Mouse (Mus musculus) cerebellum, adult 9-10 months (tissue): Measurements from ENCODE around the gene Pmpca.
"Not testable (repeated sequence)": the region's sequence is repeated elsewhere in the genome, so short reads cannot be mapped to it uniquely, and the experiment has no call there.

Source experiments
- DNase-seq: peaks from one replicate; pipeline ENCODE4 v3.0.0; 2022

The Pmpca gene

DNA sequence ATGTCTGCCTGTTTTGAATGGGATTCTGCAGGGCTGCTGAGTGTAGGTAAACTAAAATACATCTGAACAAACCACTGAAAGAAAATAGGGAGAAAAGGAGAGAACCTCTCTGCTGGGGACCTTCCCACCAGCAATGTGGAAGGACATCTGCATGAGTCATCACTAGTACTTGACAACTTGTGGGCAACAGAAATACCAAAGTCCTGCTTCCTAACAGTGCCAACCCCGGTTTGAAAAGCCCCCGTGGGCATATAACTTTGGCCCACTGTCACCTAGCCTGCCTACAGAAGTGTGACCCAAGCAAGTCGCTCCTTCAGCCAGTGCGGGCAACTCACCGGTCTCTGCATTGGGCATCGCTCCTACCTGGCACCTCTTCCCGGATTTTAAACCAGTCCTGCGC, 16.7 kb upstream of the Pmpca start:
- DNase-seq: no peak

DNA sequence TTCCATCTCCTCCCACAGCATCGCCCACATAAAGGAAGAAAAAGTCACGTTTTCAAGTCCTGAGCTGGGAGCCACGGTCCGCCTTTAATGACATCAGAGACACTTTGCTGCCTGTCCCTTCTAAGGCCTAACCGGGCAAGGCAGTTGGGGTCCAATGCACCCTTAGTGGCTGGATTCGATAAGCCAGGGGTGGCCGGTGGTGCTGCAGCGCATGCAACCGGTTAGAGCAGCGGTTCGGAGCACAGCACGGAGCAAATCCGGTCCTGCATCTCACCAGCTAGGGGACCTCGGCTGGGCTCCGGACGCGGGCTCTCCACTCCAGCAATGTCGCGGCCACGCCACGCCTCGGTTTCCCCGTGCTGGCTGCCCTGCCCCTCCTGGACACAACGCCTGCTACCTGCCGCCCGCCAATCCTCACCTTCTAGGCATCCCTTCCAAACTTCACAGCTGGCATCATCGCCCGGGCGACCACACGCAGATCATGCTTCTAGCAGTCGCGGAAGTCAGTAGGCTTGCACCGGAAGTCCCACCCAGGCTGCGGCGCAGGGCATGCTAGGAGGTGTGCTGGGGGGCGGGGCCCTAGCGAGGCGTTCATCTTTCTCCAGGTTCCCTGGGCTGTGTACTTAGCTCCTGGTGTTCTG, 8.9 kb upstream of the Pmpca start, which contains the start of gene Snapc4:
TSS of gene Snapc4 (minus strand) at position 523 of the 641 bp plus-strand sequence.
- DNase-seq: peak; percentile 78

- DNase-seq: not testable (repeated sequence)
These were observed 8.3 kb upstream of the Pmpca start for GRCm38 (mm10) chr2:26380871-26381270.

- DNase-seq: no peak
These were observed 1.4 kb upstream of the Pmpca start for GRCm38 (mm10) chr2:26387713-26388112.

DNA sequence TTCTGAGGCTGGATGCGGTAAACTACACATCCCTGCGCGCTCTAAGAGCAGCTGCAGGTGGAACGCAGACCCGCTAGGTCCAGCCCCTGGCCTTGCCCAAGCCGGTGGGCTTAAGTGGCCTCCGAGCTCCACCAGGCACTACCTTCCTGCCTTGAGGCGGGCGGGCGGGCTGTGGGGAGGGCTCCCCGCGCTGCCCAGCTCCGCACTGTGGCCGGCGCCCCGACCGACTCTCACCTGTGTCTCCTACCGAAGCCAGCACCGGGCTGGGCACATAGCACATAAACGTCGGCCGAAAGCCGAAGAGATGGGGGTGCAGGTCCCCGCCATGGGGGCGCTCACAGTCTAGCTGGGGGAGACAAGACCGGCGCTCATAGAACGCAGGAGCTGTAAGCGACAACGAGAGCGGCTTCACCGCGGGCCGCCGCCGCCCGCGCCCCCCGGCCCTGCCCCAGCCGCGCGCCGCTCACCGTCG, 421 bp upstream of the Pmpca start:
- no peak for DNase-seq

DNA sequence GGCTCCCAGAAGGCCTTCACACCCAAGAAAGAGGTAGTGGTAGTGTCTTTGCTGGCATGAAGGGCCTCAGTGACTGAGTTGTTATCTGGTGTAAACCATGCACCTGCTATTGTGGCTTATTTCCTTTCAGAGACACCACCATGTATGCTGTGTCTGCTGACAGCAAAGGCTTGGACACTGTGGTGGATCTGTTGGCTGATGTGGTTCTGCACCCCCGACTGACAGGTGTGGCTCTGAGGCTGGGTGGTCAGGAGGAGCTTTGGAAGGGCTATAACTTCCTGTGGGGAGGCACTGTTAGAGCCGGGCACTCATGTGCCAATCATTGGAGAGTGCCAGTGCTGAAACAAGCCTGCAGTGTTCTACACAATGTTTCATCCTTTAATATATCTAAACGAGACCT, 1.8 kb downstream of the Pmpca start:
- no peak for DNase-seq

DNA sequence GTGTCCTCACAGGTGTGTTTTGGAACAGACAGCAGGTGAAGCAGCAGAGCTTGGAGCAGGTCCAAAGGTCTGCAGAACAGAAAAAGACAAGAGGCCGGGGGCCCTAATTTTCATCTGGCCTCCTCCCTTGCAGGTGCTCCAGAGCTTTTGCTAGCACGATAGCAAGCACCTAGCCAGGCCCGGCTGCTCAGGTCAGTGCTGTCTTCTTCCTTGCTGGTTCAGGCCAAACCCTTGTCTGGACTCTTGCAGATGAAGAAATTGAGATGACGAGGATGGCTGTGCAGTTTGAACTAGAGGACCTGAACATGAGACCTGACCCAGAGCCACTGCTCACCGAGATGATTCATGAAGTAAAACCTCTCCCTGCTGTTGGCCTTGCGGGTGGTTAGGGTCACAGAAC, 2.5 kb downstream of the Pmpca start:
- no peak for DNase-seq

DNA sequence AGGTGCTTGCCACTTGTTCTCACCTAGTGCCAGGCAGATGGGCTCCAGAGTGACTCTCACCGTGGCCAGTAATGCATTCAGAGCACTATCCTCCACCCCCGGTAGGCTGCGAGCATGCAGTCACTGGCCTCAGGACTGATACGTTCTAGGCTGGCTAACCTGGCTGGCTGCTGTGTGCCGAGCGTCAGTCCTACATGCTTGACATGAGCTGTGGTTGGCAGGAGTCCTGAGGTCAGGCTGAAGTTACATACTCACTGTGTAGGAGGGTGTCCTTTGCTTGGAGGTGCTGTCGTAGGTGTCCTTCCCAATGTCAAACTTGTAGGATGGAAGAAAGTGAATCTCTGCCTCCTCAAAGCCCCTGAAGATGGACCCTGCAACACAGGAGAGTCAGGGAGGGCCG, 9.8 kb downstream of the Pmpca start:
- DNase-seq: no peak

- DNase-seq: no peak
These were observed 10.5 kb downstream of the Pmpca start for GRCm38 (mm10) chr2:26399647-26400046.

DNA sequence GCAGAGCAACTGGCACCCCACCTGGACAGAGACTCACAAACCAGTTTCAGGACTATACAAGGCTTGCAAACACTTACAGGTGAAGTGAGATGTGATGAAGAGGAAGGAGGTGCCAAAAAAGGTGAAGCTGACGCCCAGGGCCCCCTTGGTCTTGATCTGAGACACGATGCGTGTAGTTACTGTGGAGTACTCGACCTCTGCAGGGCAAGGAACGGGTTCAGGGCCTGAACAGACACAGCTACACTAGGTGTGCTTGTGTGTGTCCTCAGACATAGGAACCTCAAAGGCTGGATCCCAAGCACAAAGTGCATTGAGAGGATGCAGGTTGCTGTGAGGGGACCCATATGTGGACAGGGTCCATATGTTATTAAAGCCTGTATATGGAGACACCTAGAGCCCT, 11.2 kb downstream of the Pmpca start:
- DNase-seq: no peak

GRCm38 (mm10) chr2:26401023-26401422, 11.9 kb downstream of the Pmpca start:
- DNase-seq: no peak

DNA sequence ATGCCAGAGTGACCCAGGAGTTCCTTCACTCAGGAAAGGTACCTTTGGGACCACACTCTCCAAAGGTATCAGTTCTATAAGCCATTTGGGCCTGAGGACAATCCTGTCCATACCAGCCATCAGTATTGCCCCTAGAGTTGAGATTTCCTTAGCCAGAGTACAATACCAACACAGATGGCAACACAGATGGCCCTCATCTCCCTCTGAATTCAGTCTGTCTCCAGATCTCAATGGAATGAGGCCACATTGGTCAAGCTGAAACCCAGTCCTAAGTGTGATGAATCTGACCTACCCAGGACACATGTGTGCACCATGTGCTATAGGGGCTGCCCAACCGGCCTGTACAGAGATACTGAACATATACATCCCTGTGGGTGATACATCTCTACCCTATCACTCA, 13.1 kb downstream of the Pmpca start:
- peak; percentile 74 for DNase-seq

- DNase-seq: no peak
These were observed 14.2 kb downstream of the Pmpca start for GRCm38 (mm10) chr2:26403306-26403705.

DNA sequence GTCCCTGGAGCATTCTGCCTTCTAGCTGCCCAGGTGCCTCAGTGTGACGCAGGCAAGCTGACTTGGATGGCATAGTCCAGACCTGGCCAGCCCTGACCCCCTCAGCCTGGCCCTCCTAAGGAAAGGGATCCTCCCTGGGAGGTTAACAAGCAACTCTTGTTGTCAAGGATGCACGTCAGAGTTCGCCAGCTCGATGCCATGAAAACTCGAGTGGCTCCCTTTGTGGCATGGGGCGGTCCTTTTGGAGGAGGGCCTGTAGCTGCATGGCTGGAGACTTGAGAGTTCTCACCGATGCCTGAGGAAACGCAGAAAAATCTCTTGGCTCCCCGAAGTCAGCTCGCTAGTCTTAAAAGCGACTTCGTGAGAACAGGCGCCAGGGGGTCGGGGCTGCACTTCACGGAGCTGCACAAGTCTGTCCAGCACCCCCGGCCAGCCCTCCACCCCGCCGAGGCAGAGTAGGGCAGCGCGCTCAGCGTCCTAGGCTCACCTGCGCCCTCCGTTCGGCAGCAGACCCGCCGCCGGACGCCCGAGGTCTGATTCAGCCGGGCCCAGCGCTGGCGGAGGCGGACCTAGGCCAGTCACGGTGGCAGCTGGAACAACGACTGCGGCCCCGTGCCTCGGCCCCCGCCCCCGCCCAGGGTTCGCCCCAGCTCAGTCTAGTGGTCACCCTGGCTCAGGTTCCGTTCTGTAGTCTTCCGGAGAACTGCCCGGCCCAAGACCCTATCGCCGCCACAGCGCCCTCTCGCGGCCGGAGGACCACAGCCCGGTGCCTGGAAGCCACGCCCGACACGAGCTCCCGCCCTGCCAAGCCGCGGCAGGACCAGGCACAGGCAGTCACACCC, 19.6 kb downstream of the Pmpca start, which contains the start of gene Inpp5e:
TSS of gene Inpp5e (minus strand) at position 689 of the 842 bp plus-strand sequence.
- DNase-seq: peak; percentile 96

DNA sequence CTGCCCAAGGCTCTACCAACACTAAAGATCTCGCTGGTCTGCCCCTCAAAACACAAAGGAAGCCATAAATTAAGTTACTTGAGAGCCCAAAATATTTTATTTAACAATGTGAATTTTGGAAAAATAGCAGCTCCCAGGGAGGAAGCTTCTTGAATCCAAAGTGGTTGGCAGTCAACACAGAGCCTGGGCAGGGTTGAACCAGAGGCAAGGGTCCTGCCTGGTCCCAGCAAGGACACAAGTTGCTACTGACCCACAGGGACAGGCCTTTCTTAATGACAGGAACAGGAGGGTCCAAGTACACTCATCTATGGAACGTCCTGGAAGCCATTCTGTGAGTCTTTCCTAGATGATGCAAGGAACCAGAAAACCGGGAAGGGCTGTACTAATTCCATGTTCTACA, 20.2 kb downstream of the Pmpca start:
- DNase-seq: no peak

- DNase-seq: peak; percentile 65
These were observed 21.0 kb downstream of the Pmpca start for GRCm38 (mm10) chr2:26410091-26410490.

- peak; percentile 55 for DNase-seq
These were observed 21.8 kb downstream of the Pmpca start for GRCm38 (mm10) chr2:26410931-26411411.

GRCm38 (mm10) chr2:26417066-26417465, 27.9 kb downstream of the Pmpca start:
- DNase-seq: no peak

DNA sequence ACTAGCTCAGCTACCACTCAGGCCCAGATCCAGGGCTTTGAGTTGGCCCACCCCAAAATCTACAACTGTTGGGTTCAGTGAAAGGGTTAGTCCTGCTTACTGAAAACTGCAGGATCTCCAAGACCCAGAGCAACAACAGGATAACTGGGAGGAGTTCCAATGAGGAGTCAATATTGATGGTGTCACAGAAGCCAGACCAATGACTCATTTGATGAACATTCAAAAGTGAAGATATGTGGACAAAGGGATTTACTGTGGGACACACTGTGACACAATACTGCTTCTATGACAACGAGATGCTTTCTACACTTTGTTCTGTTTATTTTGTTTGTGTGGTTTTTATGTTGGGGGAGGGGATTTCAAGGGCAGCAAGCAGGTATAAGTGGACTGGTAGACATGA, 29.0 kb downstream of the Pmpca start:
- no peak for DNase-seq

DNA sequence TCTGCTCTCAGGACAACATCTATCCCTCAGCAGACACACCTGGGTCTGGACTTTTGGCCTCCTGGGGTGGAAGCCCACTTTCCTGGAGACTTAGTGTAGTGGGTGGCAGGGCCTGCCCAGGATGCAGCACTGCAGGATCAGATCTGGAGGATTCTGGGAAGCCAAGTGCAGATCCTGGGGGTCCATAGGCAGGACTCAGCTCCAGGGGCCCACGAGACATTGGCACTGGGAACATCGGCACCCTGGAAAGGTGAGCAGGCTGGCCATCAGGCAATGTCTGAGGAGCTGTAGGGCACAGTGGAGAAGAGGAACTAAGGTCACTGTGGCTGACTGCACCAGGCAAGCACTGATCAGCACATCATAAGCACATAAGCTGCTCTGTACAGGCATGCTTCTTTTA, 32.8 kb downstream of the Pmpca start:
- no peak for DNase-seq

GRCm38 (mm10) chr2:26423086-26423485, 33.9 kb downstream of the Pmpca start:
- DNase-seq: no peak

- DNase-seq: no peak
These were observed 35.4 kb downstream of the Pmpca start for GRCm38 (mm10) chr2:26424541-26424940.

DNA sequence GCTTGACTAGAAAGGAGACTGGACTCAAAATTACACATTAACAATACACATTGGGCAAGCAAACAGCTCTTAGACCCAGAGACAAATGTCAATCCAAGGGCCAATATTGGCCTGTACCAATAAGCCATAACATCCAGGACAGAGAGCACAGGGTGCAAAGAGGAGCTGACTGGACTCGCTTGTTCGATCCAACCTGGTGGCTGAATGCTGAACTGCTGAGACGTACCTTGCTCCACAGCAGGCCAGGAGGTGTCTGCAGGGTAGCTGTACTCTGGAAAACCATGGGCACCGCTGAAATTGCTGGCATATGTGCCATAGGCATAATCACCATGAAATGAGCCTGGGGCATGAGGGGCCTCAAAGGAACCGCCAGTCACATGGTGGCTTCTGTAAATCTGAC, 40.7 kb downstream of the Pmpca start:
- DNase-seq: no peak
